18 mouse cellular contexts compared by ENCODE assay signal in genomic region chr5:105722807-105723206, GRCm38 (mm10). TPM values are rescaled to one million over a fixed set of nuclear protein-coding genes. Genes with fewer than 3 reads are reported as not detected.
DNase-seq lines count a peak whose midpoint lies in the region; TF ChIP-seq lines count a peak whose summit lies in the region.
"Had no signal": no experiment of that assay in that cellular context is flagged by ENCODE, and none has a peak within 500 bp of the region (broad histone marks: within the 10 kb centered on the region; RNA-seq: fewer than 3 reads in every experiment).

No protein-coding gene starts in this region.

- intact Hi-C loops in gastrocnemius, adult 2 months (cut with DNase I), result no loop called here
- intact Hi-C loops in gastrocnemius, postnatal 36 days (cut with DNase I), result no loop called here

- DNase-seq in gastrocnemius, adult 2 months, result peak; percentile 60
- DNase-seq in gastrocnemius, postnatal 4 days (ENCODE audit: low spot score in 2 of 2), result no peak
- DNase-seq in right cerebral cortex, postnatal 10 days (ENCODE audit: low spot score in 2 of 2), result peak; percentile 42 to 49
- no peak for DNase-seq in right cerebral cortex, postnatal 14 days
- DNase-seq in cerebellum, adult 9-11 months, result peak; percentile 51
- DNase-seq in gastrocnemius, postnatal 36 days, result peak; percentile 28
- no peak for DNase-seq in urinary bladder, adult 18-20 months (ENCODE audit: low spot score in 2 of 2)
- DNase-seq in spleen, postnatal 36 days (ENCODE audit: low spot score in 2 of 2), result no peak
- DNase-seq: lung, postnatal 14 days; midbrain, embryonic 14.5 days; right cerebral cortex, postnatal 25 days; thymus, adult 2 months had no signal

- H3K27ac ChIP-seq in gastrocnemius, adult 2 months, result no peak overlapping the region
- H3K27ac ChIP-seq: embryonic facial prominence, embryonic 10.5 days; heart, embryonic 10.5 days; hindbrain, embryonic 12.5 days; layer of hippocampus, adult 2 months; limb, embryonic 15.5 days; neural tube, embryonic 13.5 days had no signal

- no peak overlapping the region for H3K4me3 ChIP-seq in gastrocnemius, adult 2 months
- H3K4me3 ChIP-seq: embryonic facial prominence, embryonic 10.5 days; heart, embryonic 10.5 days; hindbrain, embryonic 12.5 days; layer of hippocampus, adult 2 months; limb, embryonic 15.5 days; neural tube, embryonic 13.5 days had no signal

- TF ChIP-seq CTCF in gastrocnemius, adult 2 months (IDR thresholded peaks at IDR 0.05), result no peak

RNA-seq across cellular contexts. Expression of gene Lrrc8d, which starts 23.0 kb away (rescaled TPM):
- total RNA-seq in gastrocnemius, adult 2 months (2021), result 1 to 10 TPM; 3.2 to 5.0 TPM
- total RNA-seq in gastrocnemius, postnatal 4 days (2021), result 10 to 100 TPM; 13.8 to 19.2 TPM
- 1 to 10 TPM; 3.0 to 4.4 TPM for total RNA-seq in gastrocnemius, postnatal 36 days (2021)

Comparison
In these comparisons a context has a peak if more than half of its experiments do, and no peak if none do; other contexts are left out.
1. DNase-seq: peak in gastrocnemius, adult 2 months (single experiment), right cerebral cortex, postnatal 10 days (2 of 2), cerebellum, adult 9-11 months (single experiment) and gastrocnemius, postnatal 36 days (2 of 2); none in gastrocnemius, postnatal 4 days (0 of 2), right cerebral cortex, postnatal 14 days (single experiment), urinary bladder, adult 18-20 months (0 of 2) and spleen, postnatal 36 days (0 of 2).